Mouse (Mus musculus) MEL (cell line): ENCODE measurements around the gene Alkbh5. TPM values are rescaled to one million over a fixed set of nuclear protein-coding genes. Genes with fewer than 3 reads are reported as not detected.

Experiments used
- DNase-seq: peaks from one replicate; pipeline ENCODE4 v3.0.0; 2011; ENCODE audit warnings: low read depth, low spot score
- H3K27ac ChIP-seq: 2 replicates; pipeline ENCODE4 v1.5.1; 2012; ENCODE audit warnings: low read depth, mild to moderate bottlenecking, control low read depth, low read length, moderate library complexity; ENCODE audit not compliant: control insufficient read depth
- H3K27me3 ChIP-seq, 2 experiments: fragments of 150-350 bp in 1 of 2; sonication (generic) in 1 of 2; 2 replicates each; pipeline ENCODE4 v1.6.1; 2012; ENCODE audit warnings: low read length in 2 of 2, mild to moderate bottlenecking in 2 of 2, improper control_type of control experiment in 1 of 2, moderate library complexity in 1 of 2; ENCODE audit not compliant: insufficient read depth in 2 of 2, control insufficient read depth in 1 of 2
- H3K36me3 ChIP-seq, 2 experiments: 2 replicates each; pipeline ENCODE4 v1.6.1; 2012 to 2014; ENCODE audit warnings: low read length in 2 of 2, improper control_type of control experiment in 1 of 2, inconsistent platforms in 1 of 2, mild to moderate bottlenecking in 1 of 2; ENCODE audit not compliant: insufficient read depth in 2 of 2, control insufficient read depth in 1 of 2
- H3K4me1 ChIP-seq, 2 experiments: fragments of 150-350 bp in 1 of 2; sonication (generic) in 1 of 2; 2 replicates each; pipeline ENCODE4 v1.6.1; 2012; ENCODE audit warnings: low read length in 2 of 2, improper control_type of control experiment in 1 of 2, mild to moderate bottlenecking in 1 of 2; ENCODE audit not compliant: insufficient read depth in 2 of 2, control insufficient read depth in 1 of 2
- H3K4me3 ChIP-seq, 2 experiments: fragments of 150-350 bp in 1 of 2; sonication (generic) in 1 of 2; 2 replicates each; pipeline ENCODE4 v1.5.1; 2012; ENCODE audit warnings: low read depth in 2 of 2, low read length in 2 of 2, mild to moderate bottlenecking in 2 of 2, moderate library complexity in 2 of 2, control low read depth in 1 of 2, improper control_type of control experiment in 1 of 2; ENCODE audit not compliant: control insufficient read depth in 1 of 2, insufficient read depth in 1 of 2
- H3K79me2 ChIP-seq: 2 replicates; pipeline ENCODE4 v1.6.1; 2012; ENCODE audit warnings: mild to moderate bottlenecking, low read length, moderate library complexity; ENCODE audit not compliant: control insufficient read depth, poor library complexity, insufficient read depth
- H3K9ac ChIP-seq: 2 replicates; pipeline ENCODE4 v1.6.1; 2012; ENCODE audit warnings: low read depth, mild to moderate bottlenecking, control low read depth, low read length, moderate library complexity; ENCODE audit not compliant: control insufficient read depth, poor library complexity, severe bottlenecking
- H3K9me3 ChIP-seq: fragments of 150-350 bp; sonication (generic); replicated peaks from 2 replicates; pipeline ENCODE4 v1.6.1; 2012; ENCODE audit warnings: mild to moderate bottlenecking, low read length, improper control_type of control experiment, moderate library complexity; ENCODE audit not compliant: insufficient read depth
- CHD1 ChIP-seq: IDR thresholded peaks from 2 replicates; pipeline ENCODE4 v1.6.1; 2012; ENCODE audit warnings: low read depth, mild to moderate bottlenecking, inconsistent platforms, low read length, improper control_type of control experiment
- CHD2 ChIP-seq: IDR thresholded peaks from 2 replicates; pipeline ENCODE4 v1.6.1; 2011; ENCODE audit warnings: low read length, improper control_type of control experiment
- CTCF ChIP-seq, 3 experiments: IDR thresholded peaks in 2 of 3; conservative IDR thresholded peaks in 1 of 3; 2 replicates each; pipeline ENCODE4 v1.5.1; 2011 to 2012; ENCODE audit warnings: low read length in 3 of 3, low read depth in 2 of 3, mild to moderate bottlenecking in 2 of 3, improper control_type of control experiment in 1 of 3, inconsistent platforms in 1 of 3, mixed read lengths in 1 of 3, moderate library complexity in 1 of 3; ENCODE audit not compliant: control insufficient read depth in 1 of 3, insufficient read depth in 1 of 3, poor library complexity in 1 of 3, severe bottlenecking in 1 of 3
- E2F4 ChIP-seq: IDR thresholded peaks from 2 replicates; pipeline ENCODE4 v1.6.1; 2011; ENCODE audit warnings: low read depth, low read length, improper control_type of control experiment, borderline replicate concordance
- ETS1 ChIP-seq: IDR thresholded peaks from 2 replicates; pipeline ENCODE4 v1.6.1; 2012; ENCODE audit warnings: low read depth, mild to moderate bottlenecking, inconsistent platforms, low read length, improper control_type of control experiment, moderate library complexity
- GATA1 ChIP-seq: IDR thresholded peaks from 2 replicates; pipeline ENCODE4 v1.6.1; 2011; ENCODE audit warnings: low read depth, low read length, improper control_type of control experiment
- HCFC1 ChIP-seq: IDR thresholded peaks from 2 replicates; pipeline ENCODE4 v1.6.1; 2012; ENCODE audit warnings: low read depth, mild to moderate bottlenecking, inconsistent platforms, low read length, improper control_type of control experiment, moderate library complexity
- KAT2A ChIP-seq: conservative IDR thresholded peaks from 2 replicates; pipeline ENCODE4 v1.6.1; 2012; ENCODE audit warnings: low read depth, low read length, improper control_type of control experiment, inconsistent platforms
- MAFK ChIP-seq: IDR thresholded peaks from 2 replicates; pipeline ENCODE4 v1.6.1; 2011; ENCODE audit warnings: low read depth, mild to moderate bottlenecking, low read length, improper control_type of control experiment, borderline replicate concordance
- MAX ChIP-seq: IDR thresholded peaks from 2 replicates; pipeline ENCODE4 v1.6.1; 2011; ENCODE audit warnings: low read length, improper control_type of control experiment
- MAZ ChIP-seq: IDR thresholded peaks from 2 replicates; pipeline ENCODE4 v1.6.1; 2012; ENCODE audit warnings: low read depth, mild to moderate bottlenecking, inconsistent platforms, low read length, improper control_type of control experiment
- MXI1 ChIP-seq: IDR thresholded peaks from 2 replicates; pipeline ENCODE4 v1.6.1; 2011; ENCODE audit warnings: mild to moderate bottlenecking, low read depth, low read length, improper control_type of control experiment
- MYC ChIP-seq: IDR thresholded peaks from 2 replicates; pipeline ENCODE4 v1.6.1; 2011; ENCODE audit warnings: low read depth, mild to moderate bottlenecking, low read length, improper control_type of control experiment, moderate library complexity
- NRF1 ChIP-seq: IDR thresholded peaks from 2 replicates; pipeline ENCODE4 v1.6.1; 2014; ENCODE audit warnings: low read depth, mild to moderate bottlenecking, inconsistent platforms, low read length, improper control_type of control experiment, moderate library complexity; ENCODE audit not compliant: poor library complexity, insufficient read depth, severe bottlenecking
- POLR2AphosphoS5 ChIP-seq: IDR thresholded peaks from 2 replicates; pipeline ENCODE4 v1.6.1; 2012; ENCODE audit warnings: low read depth, borderline replicate concordance, mild to moderate bottlenecking, inconsistent platforms, low read length, moderate library complexity, mixed read lengths
- RAD21 ChIP-seq: IDR thresholded peaks from 2 replicates; pipeline ENCODE4 v1.6.1; 2011; ENCODE audit warnings: mild to moderate bottlenecking, low read depth, low read length, improper control_type of control experiment
- SIN3A ChIP-seq: IDR thresholded peaks from 2 replicates; pipeline ENCODE4 v1.6.1; 2012; ENCODE audit warnings: low read length, improper control_type of control experiment, inconsistent platforms
- SMC3 ChIP-seq: IDR thresholded peaks from 2 replicates; pipeline ENCODE4 v1.6.1; 2011; ENCODE audit warnings: low read depth, low read length, improper control_type of control experiment
- TBP ChIP-seq: IDR thresholded peaks from 2 replicates; pipeline ENCODE4 v1.8.0; 2011; ENCODE audit warnings: low read depth, low read length, improper control_type of control experiment
- USF1 ChIP-seq: IDR thresholded peaks from 2 replicates; pipeline ENCODE4 v1.6.1; 2014; ENCODE audit warnings: low read depth, mild to moderate bottlenecking, inconsistent platforms, low read length, improper control_type of control experiment, moderate library complexity
- USF2 ChIP-seq, 2 experiments: IDR thresholded peaks; 2 replicates each; pipeline ENCODE4 v1.6.1; 2011 to 2012; ENCODE audit warnings: improper control_type of control experiment in 2 of 2, low read length in 2 of 2, borderline replicate concordance in 1 of 2, inconsistent platforms in 1 of 2, low read depth in 1 of 2, mild to moderate bottlenecking in 1 of 2; ENCODE audit not compliant: insufficient read depth in 1 of 2
- polyA plus RNA-seq, 2 experiments: library from polyadenylated mRNA; stranded (reverse) in 1 of 2; unstranded in 1 of 2; fragments of >175 nt in 1 of 2; fragments of >200 nt in 1 of 2; gene quantifications; 2 replicates each; pipeline versions ENCODE4 v1.2.1 to v1.2.4; 2012; ENCODE audit warnings: low replicate concordance in 2 of 2, low read depth in 1 of 2; ENCODE audit not compliant: insufficient read length in 2 of 2, insufficient read depth in 1 of 2, missing spikeins in 1 of 2
- total RNA-seq: library from RNA; depleted of rRNA; stranded (reverse); fragments of 300-350 nt; gene quantifications from 2 replicates; pipeline ENCODE4 v1.2.3, GENCODE M21; 2012

The Alkbh5 gene
- total and polyA plus RNA-seq, 3 experiments = 39.4 to 49.1 TPM; not detected in 1

- TF ChIP-seq SMC3 (no peak), TBP (no peak), KAT2A (no peak), MXI1 (no peak), CHD2 (no peak), USF1 (no peak), ETS1 (no peak), USF2 (IDR thresholded peaks at IDR 0.05; ENCODE audit: borderline replicate concordance in 1 of 2, insufficient read depth in 1 of 2, low read depth in 1 of 2, low read length in 2 of 2) (no peak), CTCF (IDR thresholded peaks at IDR 0.05 in 2 of 3, conservative IDR thresholded peaks at IDR 0.05 in 1 of 3; ENCODE audit: control insufficient read depth in 1 of 3, insufficient read depth in 1 of 3, low read depth in 2 of 3, low read length in 3 of 3, poor library complexity in 1 of 3, severe bottlenecking in 1 of 3) (no peak), GATA1 (no peak), SIN3A (no peak), MAX (no peak), CHD1 (no peak)
- TF ChIP-seq, all 39 proteins: peak for 0
- Histone ChIP-seq H3K4me3 (no peak overlapping the region), H3K79me2 (peaks cover 63% of the 10 kb centered on the region), H3K27ac (no peak overlapping the region), H3K36me3 (peaks cover 31 to 49% of the 10 kb centered on the region in 2 experiments), H3K9ac (no peak overlapping the region), H3K4me1 (peaks cover 0 to 11% of the 10 kb centered on the region in 2 experiments), H3K27me3 (no peaks in the 10 kb centered on the region), H3K9me3 (no peaks in the 10 kb centered on the region)
- no peak for DNase-seq
These were observed 9.3 kb downstream of the Alkbh5 start for GRCm38 (mm10) chr11:60545433-60545832.

GRCm38 (mm10) chr11:60548112-60548511, 11.9 kb downstream of the Alkbh5 start:
- Histone ChIP-seq H3K27ac (no peak overlapping the region), H3K9ac (no peak overlapping the region), H3K9me3 (no peaks in the 10 kb centered on the region), H3K36me3 (peaks cover 9 to 54% of the 10 kb centered on the region in 2 experiments), H3K4me1 (no peaks in the 10 kb centered on the region), H3K27me3 (no peaks in the 10 kb centered on the region), H3K4me3 (no peak overlapping the region), H3K79me2 (peaks cover 42% of the 10 kb centered on the region)
- no peak for DNase-seq
- TF ChIP-seq MXI1 (no peak), POLR2AphosphoS5 (no peak), MAX (no peak), NRF1 (no peak), MYC (no peak), MAZ (no peak), ETS1 (no peak), E2F4 (no peak), RAD21 (no peak), HCFC1 (no peak), MAFK (no peak)
